Mouse (Mus musculus): ENCODE data around the gene Csrp3. TPM values are rescaled to one million over a fixed set of nuclear protein-coding genes. Genes with fewer than 3 reads are reported as not detected.

The Csrp3 gene
- polyA plus RNA-seq, 1 experiment from 2014 or later: 7.6 TPM

- peak within 1 kb of the TSS; percentile 77 for H3K27ac ChIP-seq
- H3K4me1 ChIP-seq (replicated peaks): peaks cover 10% of the 10 kb centered on the region; the same call in 1 of the 2 replicates
- peak within 1 kb of the TSS; percentile 79 for H3K9ac ChIP-seq (replicated peaks)
- no peaks in the 10 kb centered on the region for H3K27me3 ChIP-seq
- no peaks in the 10 kb centered on the region for H3K9me3 ChIP-seq
- WGBS: under 1% methylated on average over 57 of the region's 57 CpGs
- H3K4me2 ChIP-seq: peak within 1 kb of the TSS; percentile 71
- no peaks in the 10 kb centered on the region; the same call in 1 of the 2 replicates for H3K36me3 ChIP-seq
- H3K4me3 ChIP-seq (replicated peaks): peak within 1 kb of the TSS; percentile 73
- peak; percentile 100 for ATAC-seq (ENCODE audit: insufficient number of reproducible peaks, insufficient read depth, low FRiP score, low TSS enrichment, low read depth)
These were observed 58.8 kb downstream of the Csrp3 start, which contains the start of gene Zdhhc13 for GRCm38 (mm10) chr7:48788851-48789572. Gene Zdhhc13, plus strand, starts transcription at chr7:48789003.

GRCm38 (mm10) chr7:48788348-48788747 lies 59.5 kb downstream of the Csrp3 start:
- H3K27me3 ChIP-seq: no peaks in the 10 kb centered on the region
- ATAC-seq (ENCODE audit: insufficient number of reproducible peaks, insufficient read depth, low FRiP score, low TSS enrichment, low read depth): 0 out of 2 replicates have a peak, but pooled peaks have one; percentile 12
- peaks cover 10% of the 10 kb centered on the region; the same call in 1 of the 2 replicates for H3K4me1 ChIP-seq (replicated peaks)
- H3K4me2 ChIP-seq: peak overlapping the region; percentile 71
- H3K36me3 ChIP-seq: no peaks in the 10 kb centered on the region
- H3K27ac ChIP-seq: no peak overlapping the region
- no peaks in the 10 kb centered on the region for H3K9me3 ChIP-seq
- 65% methylated on average over 3 of the region's 3 CpGs for WGBS
- H3K4me3 ChIP-seq (replicated peaks): peak overlapping the region; percentile 73
- H3K9ac ChIP-seq (replicated peaks): no peak overlapping the region

GRCm38 (mm10) chr7:48784773-48785523 lies 62.9 kb downstream of the Csrp3 start:
- no peak for ATAC-seq (ENCODE audit: insufficient number of reproducible peaks, insufficient read depth, low FRiP score, low TSS enrichment, low read depth)
- Histone ChIP-seq H3K4me1 (replicated peaks) (peaks cover 6% of the 10 kb centered on the region; the same call in 1 of the 2 replicates), H3K4me3 (replicated peaks) (no peak overlapping the region), H3K27ac (no peak overlapping the region), H3K9me3 (no peaks in the 10 kb centered on the region), H3K27me3 (no peaks in the 10 kb centered on the region), H3K4me2 (no peak overlapping the region), H3K9ac (replicated peaks) (no peak overlapping the region), H3K36me3 (no peaks in the 10 kb centered on the region)
- WGBS: 81% methylated on average over 11 of the region's 11 CpGs

GRCm38 (mm10) chr7:48782432-48782831 lies 65.4 kb downstream of the Csrp3 start:
- H3K4me2 ChIP-seq: no peak overlapping the region
- no peaks in the 10 kb centered on the region for H3K27me3 ChIP-seq
- H3K9ac ChIP-seq (replicated peaks): no peak overlapping the region
- H3K36me3 ChIP-seq: no peaks in the 10 kb centered on the region
- no peak overlapping the region for H3K27ac ChIP-seq
- no peaks in the 10 kb centered on the region for H3K9me3 ChIP-seq
- H3K4me3 ChIP-seq (replicated peaks): no peak overlapping the region
- WGBS: 83% methylated on average over 4 of the region's 4 CpGs
- no peak for ATAC-seq (ENCODE audit: insufficient number of reproducible peaks, insufficient read depth, low FRiP score, low TSS enrichment, low read depth)
- H3K4me1 ChIP-seq (replicated peaks): no peaks in the 10 kb centered on the region

Other genes starting within 250 kb of the Csrp3 start
- gene Mrgprb3, start 204.2 kb downstream of the Csrp3 start, polyA plus RNA-seq (2016; fragmentation: Nextera tagmentation; extraction: Ambion mirVana): not detected in 2 replicates
- 29.6 TPM in 2 replicates for gene Zdhhc13, start 59.0 kb downstream of the Csrp3 start, polyA plus RNA-seq (2016; fragmentation: Nextera tagmentation; extraction: Ambion mirVana)
- 13.7 and 15.4 TPM in 2 replicates for gene E2f8, start 33.6 kb upstream of the Csrp3 start, polyA plus RNA-seq (2016; fragmentation: Nextera tagmentation; extraction: Ambion mirVana)
- gene Nav2, start 60.7 kb upstream of the Csrp3 start, polyA plus RNA-seq (2016; fragmentation: Nextera tagmentation; extraction: Ambion mirVana): 12.2 and 12.4 TPM in 2 replicates

Measured in limb, embryonic 12.5 days (tissue).